Mouse (Mus musculus): ENCODE data around the gene Pde2a. TPM values are rescaled to one million over a fixed set of nuclear protein-coding genes. Genes with fewer than 3 reads are reported as not detected.
"Not testable (repeated sequence)": the region's sequence is repeated elsewhere in the genome, so short reads cannot be mapped to it uniquely, and the experiment has no call there.

Gene Pde2a
- polyA plus RNA-seq, 1 experiment from 2014 or later: 19.0 TPM

DNA sequence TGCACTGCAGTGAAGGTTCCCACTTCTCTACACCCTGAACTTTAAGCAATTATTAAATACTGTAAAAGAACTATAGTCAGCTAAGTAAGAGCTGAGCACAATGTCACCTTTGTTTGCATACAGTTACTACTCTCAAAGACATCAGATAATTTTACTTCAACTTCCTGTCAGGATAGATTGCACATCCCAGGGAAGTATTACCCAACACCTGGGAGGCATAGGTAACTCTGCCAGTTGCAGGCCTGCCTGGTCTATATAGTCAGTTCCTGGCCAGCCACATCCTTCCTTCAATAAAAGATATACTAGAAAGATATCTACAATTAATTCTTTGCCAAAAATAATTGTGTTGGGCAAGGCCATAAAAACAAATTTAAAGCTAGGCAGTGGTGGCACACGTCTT is 135.9 kb downstream of the Pde2a start:
- Histone ChIP-seq H3K27me3 (ENCODE audit: control insufficient read depth, insufficient read depth, low read length) (no peaks in the 10 kb centered on the region), H3K4me2 (ENCODE audit: low read depth, low read length) (no peak overlapping the region), H3K4me1 (ENCODE audit: control insufficient read depth, insufficient read depth, low read length) (no peaks in the 10 kb centered on the region), H3K9ac (ENCODE audit: low read length) (no peak overlapping the region), H3K9me3 (replicated peaks; ENCODE audit: control insufficient read depth, low read length) (no peaks in the 10 kb centered on the region), H3K36me3 (ENCODE audit: control insufficient read depth, insufficient read depth, low read length) (no peaks in the 10 kb centered on the region), H3K27ac (ENCODE audit: low read length) (no peak overlapping the region), H3K4me3 (replicated peaks; ENCODE audit: low read length) (no peak overlapping the region)
- WGBS: 61% methylated on average over 1 of the region's 1 CpGs
- ATAC-seq (ENCODE audit: insufficient read depth, low FRiP score): no peak

DNA sequence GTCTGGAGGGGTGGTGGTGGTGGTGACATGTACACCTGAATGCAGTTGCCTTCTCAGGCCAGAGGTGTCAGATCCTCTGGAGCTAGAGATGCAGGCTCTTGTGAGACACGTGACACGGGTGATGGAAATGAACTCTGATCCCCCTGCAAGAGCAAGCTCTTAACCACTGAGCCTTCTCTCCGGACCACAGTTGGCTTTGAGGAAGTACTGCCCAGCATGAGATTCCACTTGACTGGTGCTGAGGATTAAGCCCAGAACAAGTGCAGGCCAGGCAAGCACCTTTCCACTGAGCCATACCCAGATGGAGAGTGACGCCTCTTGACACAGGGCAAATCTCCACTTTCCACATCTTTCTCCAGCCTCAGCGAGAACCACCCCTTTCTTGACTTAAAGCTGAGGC is 137.9 kb downstream of the Pde2a start:
- not testable (repeated sequence) for H3K27me3 ChIP-seq (ENCODE audit: control insufficient read depth, insufficient read depth, low read length); H3K4me2 ChIP-seq (ENCODE audit: low read depth, low read length); H3K4me3 ChIP-seq (replicated peaks; ENCODE audit: low read length); H3K4me1 ChIP-seq (ENCODE audit: control insufficient read depth, insufficient read depth, low read length); H3K27ac ChIP-seq (ENCODE audit: low read length); H3K9ac ChIP-seq (ENCODE audit: low read length); H3K36me3 ChIP-seq (ENCODE audit: control insufficient read depth, insufficient read depth, low read length); H3K9me3 ChIP-seq (replicated peaks; ENCODE audit: control insufficient read depth, low read length); ATAC-seq (ENCODE audit: insufficient read depth, low FRiP score)
- WGBS: 50% methylated on average over 5 of the region's 5 CpGs

MicroRNAs within 50 kb of the gene (microRNA counts, 519-probe panel; counts per million panel counts)
- microRNA mmu-miR-139-3p: not detected
- 2,162 counts per million, percentile 44 among the panel's probes with 10 or more counts for microRNA mmu-miR-139-5p

Small RNAs within 50 kb of the gene (microRNA-seq; reads per million reads assigned to microRNA genes)
- gene Mir139: 2,627 reads per million, percentile 86 among the genes with 10 or more reads in this experiment

Other genes starting within 250 kb of the Pde2a start
- 19.6 and 20.0 TPM in 2 replicates for gene Atg16l2, start 119.4 kb upstream of the Pde2a start, polyA plus RNA-seq (2015; fragmentation: Nextera tagmentation; extraction: Ambion mirVana)
- gene Stard10, start 104.6 kb upstream of the Pde2a start, polyA plus RNA-seq (2015; fragmentation: Nextera tagmentation; extraction: Ambion mirVana): 95.6 and 106 TPM in 2 replicates
- gene Arap1, start 73.6 kb upstream of the Pde2a start, polyA plus RNA-seq (2015; fragmentation: Nextera tagmentation; extraction: Ambion mirVana): 105 and 111 TPM in 2 replicates
- 5.4 and 5.7 TPM in 2 replicates for gene Gm45837, start 10.8 kb upstream of the Pde2a start, polyA plus RNA-seq (2015; fragmentation: Nextera tagmentation; extraction: Ambion mirVana)
- gene Art2b, start 163.9 kb downstream of the Pde2a start, polyA plus RNA-seq (2015; fragmentation: Nextera tagmentation; extraction: Ambion mirVana): 0.07 TPM in 1 of 2 replicates, not detected in the other
- 55.9 and 62.8 TPM in 2 replicates for gene Clpb, start 241.9 kb downstream of the Pde2a start, polyA plus RNA-seq (2015; fragmentation: Nextera tagmentation; extraction: Ambion mirVana)

All from stomach, embryonic 16.5 days (tissue).